Mouse (Mus musculus): Measurements from ENCODE around the gene Gm3138. TPM values are rescaled to one million over a fixed set of nuclear protein-coding genes. Genes with fewer than 3 reads are reported as not detected.
"Not testable (repeated sequence)": the region's sequence is repeated elsewhere in the genome, so short reads cannot be mapped to it uniquely, and the experiment has no call there.

Gene Gm3138
- not detected for polyA plus RNA-seq (2017; shearing (Covaris generic))

DNA sequence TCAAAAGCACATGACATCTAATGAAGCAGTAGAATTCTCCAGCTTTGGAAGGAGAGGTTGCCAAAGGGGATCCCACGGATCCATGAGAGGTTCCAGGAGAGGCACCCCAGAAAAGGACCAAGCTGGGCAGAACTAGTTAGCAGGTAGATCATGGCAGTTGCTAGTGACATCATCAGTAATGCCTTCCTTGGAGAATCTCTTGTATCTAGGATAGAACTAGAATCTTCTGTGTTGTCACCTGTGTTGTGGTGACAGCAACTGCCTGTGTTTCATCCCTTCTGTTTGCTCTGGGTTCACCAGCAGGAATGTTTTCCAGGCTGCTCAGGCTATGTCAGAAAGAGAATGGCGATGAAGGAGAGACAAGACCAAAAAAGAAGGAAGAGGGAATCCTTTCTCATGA is at the start of gene Gm3138:
Gm3138 (plus strand) TSS at position 301 of the 400 bp plus-strand sequence.
- not testable (repeated sequence) for ATAC-seq

- ATAC-seq: not testable (repeated sequence)
Observed at GRCm38 (mm10) chr14:4269238-4269950, 20.0 kb downstream of the Gm3138 start.

- not testable (repeated sequence) for ATAC-seq
Observed at GRCm38 (mm10) chr14:4279828-4280227, 30.4 kb downstream of the Gm3138 start.

Other genes starting within 250 kb of the Gm3138 start
- 1 to 10 TPM in 2 of 3 experiments, under 1 TPM in 1; 0.55 to 9.2 (median 3.6) TPM for gene Gm5796, start 225.7 kb upstream of the Gm3138 start, polyA plus RNA-seq (2017; shearing (Covaris generic))
- 1 to 10 TPM in 1 of 3 experiments, under 1 TPM in 1, not detected in 1; 0.63 to 1.4 TPM for gene Gm3115, start 165.5 kb upstream of the Gm3138 start, polyA plus RNA-seq (2017; shearing (Covaris generic))
- gene Gm8108, start 139.1 kb upstream of the Gm3138 start, polyA plus RNA-seq (2017; shearing (Covaris generic)): 1 to 10 TPM in 2 of 3 experiments, not detected in 1; 2.2 to 9.2 TPM
- gene Gm3127, start 84.6 kb upstream of the Gm3138 start, polyA plus RNA-seq (2017; shearing (Covaris generic)): not detected
- 1 to 10 TPM; 1.7 to 4.2 (median 1.9) TPM for gene Gm2974, start 67.1 kb upstream of the Gm3138 start, polyA plus RNA-seq (2017; shearing (Covaris generic))
- gene Gm3149, start 67.7 kb downstream of the Gm3138 start, polyA plus RNA-seq (2017; shearing (Covaris generic)): not detected
- gene 2610042L04Rik, start 85.1 kb downstream of the Gm3138 start, polyA plus RNA-seq (2017; shearing (Covaris generic)): 10 to 100 TPM in 1 of 3 experiments, 1 to 10 TPM in 2; 5.7 to 25.6 (median 6.0) TPM
- not detected for gene Gm3159, start 147.9 kb downstream of the Gm3138 start, polyA plus RNA-seq (2017; shearing (Covaris generic))
- gene Gm3164, start 165.8 kb downstream of the Gm3138 start, polyA plus RNA-seq (2017; shearing (Covaris generic)): 1 to 10 TPM; 1.3 to 8.6 (median 4.0) TPM
- gene Gm3173, start 181.4 kb downstream of the Gm3138 start, polyA plus RNA-seq (2017; shearing (Covaris generic)): 1 to 10 TPM in 2 of 3 experiments, not detected in 1; 2.1 to 5.2 TPM
- gene Gm3182, start 232.1 kb downstream of the Gm3138 start, polyA plus RNA-seq (2017; shearing (Covaris generic)): not detected

Measured in inflammation-experienced regulatory T-cells, adult 6 months (primary cell).